Mouse (Mus musculus) thymus, adult 2 months (tissue): ENCODE measurements at regions not wholly inside any gene's neighbourhood (a gene's known extent, or its start where the extent isn't known, plus 50 kb on each side); places are given as distances from the start of the nearest gene placed in this dataset.

ENCODE experiments used
- CTCF ChIP-seq: fragments of 200-500 bp; IDR thresholded peaks from 2 replicates; pipeline ENCODE4 v1.5.1; 2012; ENCODE audit warnings: mild to moderate bottlenecking, control low read depth, low read length, moderate library complexity, borderline replicate concordance; ENCODE audit not compliant: control insufficient read depth, poor library complexity, insufficient read depth; ENCODE audit errors: extremely low read depth
- POLR2A ChIP-seq: fragments of 200-500 bp; IDR thresholded peaks from 2 replicates; pipeline ENCODE4 v1.6.1; 2012; ENCODE audit warnings: mild to moderate bottlenecking, low read length, control low read depth, moderate library complexity; ENCODE audit not compliant: control insufficient read depth, poor library complexity, insufficient read depth; ENCODE audit errors: extremely low read depth

GRCm38 (mm10) chr13:43961047-43961690 is 176.6 kb downstream of the Cd83 start:
- no peak for TF ChIP-seq CTCF
- no peak for TF ChIP-seq POLR2A
